In genomic region chr7:24587330-24588105, GRCm38 (mm10) we compare ENCODE assay signal across 8 mouse cellular contexts. TPM values are rescaled to one million over a fixed set of nuclear protein-coding genes. Genes with fewer than 3 reads are reported as not detected.
DNase-seq lines count a peak whose midpoint lies in the region; ATAC-seq and TF ChIP-seq lines count a peak whose summit lies in the region.

TSS of gene Ethe1 (plus strand) at chr7:24587543.
TSS of gene Zfp575 (minus strand) at chr7:24587641.

- 4% methylated on average over 30 of the region's 30 CpGs for WGBS in hindbrain, postnatal 0 days
- WGBS in limb, embryonic 11.5 days: 8% methylated on average over 30 of the region's 30 CpGs
- 19% methylated on average over 30 of the region's 30 CpGs for WGBS in thymus, adult 2 months

- H3K4me1 ChIP-seq in hindbrain, postnatal 0 days (ENCODE audit: insufficient read depth, low read length): no peaks in the 10 kb centered on the region
- H3K4me1 ChIP-seq in limb, embryonic 11.5 days (ENCODE audit: control insufficient read depth, insufficient read depth, low read length): peaks cover 3% of the 10 kb centered on the region; the same call in 1 of the 2 replicates
- peaks cover 13% of the 10 kb centered on the region for H3K4me1 ChIP-seq in thymus, adult 2 months (replicated peaks; ENCODE audit: control insufficient read depth, insufficient read depth, low read length)

- no peaks in the 10 kb centered on the region for H3K36me3 ChIP-seq in hindbrain, postnatal 0 days (ENCODE audit: insufficient read depth, low read length)
- H3K36me3 ChIP-seq in limb, embryonic 11.5 days (ENCODE audit: control insufficient read depth, insufficient read depth, low read length): no peaks in the 10 kb centered on the region
- no peaks in the 10 kb centered on the region for H3K36me3 ChIP-seq in thymus, adult 2 months (ENCODE audit: control insufficient read depth, insufficient read depth, low read length)

- H3K4me3 ChIP-seq in hindbrain, postnatal 0 days (ENCODE audit: low read length): peak within 1 kb of the TSS; percentile 63
- H3K4me3 ChIP-seq in limb, embryonic 11.5 days (ENCODE audit: low read depth, low read length): peak within 1 kb of the TSS; percentile 40
- peak within 1 kb of the TSS; percentile 29 for H3K4me3 ChIP-seq in thymus, adult 2 months (ENCODE audit: control insufficient read depth, insufficient read depth, low read length)

- peak within 1 kb of the TSS; percentile 75 for H3K27ac ChIP-seq in hindbrain, postnatal 0 days
- H3K27ac ChIP-seq in limb, embryonic 11.5 days (replicated peaks; ENCODE audit: low read depth, low read length): no peak within 1 kb of the TSS
- no peak within 1 kb of the TSS for H3K27ac ChIP-seq in thymus, adult 2 months (ENCODE audit: control insufficient read depth, insufficient read depth, low read length)

- ATAC-seq in hindbrain, postnatal 0 days: peak; percentile 86
- peak; percentile 57 for ATAC-seq in limb, embryonic 11.5 days (ENCODE audit: insufficient number of reproducible peaks, low FRiP score, low TSS enrichment, low read depth)

- peak within 1 kb of the TSS; percentile 82 for H3K9ac ChIP-seq in hindbrain, postnatal 0 days (replicated peaks; ENCODE audit: low read length)
- peak within 1 kb of the TSS; percentile 79 for H3K9ac ChIP-seq in limb, embryonic 11.5 days (ENCODE audit: low read length)

- H3K4me2 ChIP-seq in hindbrain, postnatal 0 days (ENCODE audit: low read depth, low read length): peak within 1 kb of the TSS; percentile 76
- peak within 1 kb of the TSS; percentile 58 for H3K4me2 ChIP-seq in limb, embryonic 11.5 days (ENCODE audit: low read depth, severe bottlenecking)

- TF ChIP-seq POLR2A in thymus, adult 2 months (IDR thresholded peaks at IDR 0.05; ENCODE audit: control insufficient read depth, extremely low read depth, insufficient read depth, low read length, poor library complexity): no peak

- TF ChIP-seq CTCF in hindbrain, postnatal 0 days (IDR thresholded peaks at IDR 0.05; ENCODE audit: low read depth): peak; percentile 11; the same call in 1 of the 2 replicates
- no peak for TF ChIP-seq CTCF in thymus, adult 2 months (IDR thresholded peaks at IDR 0.05; ENCODE audit: borderline replicate concordance, control insufficient read depth, extremely low read depth, insufficient read depth, low read length, poor library complexity)

- H3K27me3 ChIP-seq in hindbrain, postnatal 0 days (ENCODE audit: insufficient read depth, low read length): no peaks in the 10 kb centered on the region; the same call in 1 of the 2 replicates
- peaks cover 24% of the 10 kb centered on the region for H3K27me3 ChIP-seq in limb, embryonic 11.5 days (ENCODE audit: control insufficient read depth, insufficient read depth, low read length)
- no peaks in the 10 kb centered on the region for H3K27me3 ChIP-seq in thymus, adult 2 months (ENCODE audit: control insufficient read depth, insufficient read depth, low read length)

- DNase-seq in gastrocnemius, adult 18-20 months (ENCODE audit: low spot score): peak; percentile 21
- no peak for DNase-seq in gastrocnemius, adult 8-10 months (ENCODE audit: low spot score in 2 of 2)
- DNase-seq in cerebellum, postnatal 14 days: peak; percentile 82 to 86
- DNase-seq in frontal cortex, postnatal 14 days (ENCODE audit: low spot score in 2 of 2): peak; percentile 70 to 73
- DNase-seq in hindbrain, postnatal 0 days (ENCODE audit: low spot score): peak; percentile 90
- DNase-seq in limb, embryonic 11.5 days (ENCODE audit: low spot score): peak; percentile 86
- peak; percentile 75 for DNase-seq in neural tube, embryonic 10.5 days (ENCODE audit: extremely low spot score, low spot score)
- DNase-seq in thymus, adult 2 months: peak; percentile 60

- no peaks in the 10 kb centered on the region for H3K9me3 ChIP-seq in hindbrain, postnatal 0 days (ENCODE audit: low read length)
- no peaks in the 10 kb centered on the region for H3K9me3 ChIP-seq in limb, embryonic 11.5 days (ENCODE audit: control insufficient read depth, low read length)

RNA-seq across cellular contexts. Expression of gene Ethe1, which starts in this region (rescaled TPM):
- total RNA-seq in gastrocnemius, adult 18-20 months (2021): 10 to 100 TPM; 25.5 to 29.0 TPM
- 10 to 100 TPM; 23.1 to 30.0 (median 24.6) TPM for total RNA-seq in gastrocnemius, adult 8-10 months (2022)
- total RNA-seq in hindbrain, postnatal 0 days (2014; rRNA removed): 36.3 and 43.8 TPM in 2 replicates
- polyA plus RNA-seq in hindbrain, postnatal 0 days (2015; fragmentation: Nextera tagmentation; extraction: Ambion mirVana): 24.4 and 25.3 TPM in 2 replicates
- 30.8 and 32.2 TPM in 2 replicates for polyA plus RNA-seq in limb, embryonic 11.5 days (2014; fragmentation: Nextera tagmentation; extraction: Ambion mirVana)
- 43.3 and 45.9 TPM in 2 replicates for polyA plus RNA-seq in thymus, adult 2 months (2012; rRNA removed)

RNA-seq across cellular contexts. Expression of gene Zfp575, which starts in this region (rescaled TPM):
- total RNA-seq in gastrocnemius, adult 18-20 months (2021): under 1 TPM in 1 of 2 experiments, not detected in 1; 0.09 TPM
- total RNA-seq in gastrocnemius, adult 8-10 months (2022): under 1 TPM in 1 of 4 experiments, not detected in 3; 0.10 TPM
- 1.0 and 1.2 TPM in 2 replicates for total RNA-seq in hindbrain, postnatal 0 days (2014; rRNA removed)
- polyA plus RNA-seq in hindbrain, postnatal 0 days (2015; fragmentation: Nextera tagmentation; extraction: Ambion mirVana): 20.3 and 21.0 TPM in 2 replicates
- 2.1 and 2.3 TPM in 2 replicates for polyA plus RNA-seq in limb, embryonic 11.5 days (2014; fragmentation: Nextera tagmentation; extraction: Ambion mirVana)
- polyA plus RNA-seq in thymus, adult 2 months (2012; rRNA removed): 0.24 and 0.98 TPM in 2 replicates

Comparison
In these comparisons a context has a peak if more than half of its experiments do, and no peak if none do; other contexts are left out.
1. DNase-seq: peak in gastrocnemius, adult 18-20 months (single experiment), cerebellum, postnatal 14 days (2 of 2), frontal cortex, postnatal 14 days (2 of 2), hindbrain, postnatal 0 days (single experiment), limb, embryonic 11.5 days (single experiment), neural tube, embryonic 10.5 days (single experiment) and thymus, adult 2 months (single experiment); none in gastrocnemius, adult 8-10 months (0 of 2).
2. Peak in every context shown above with its lines, with median percentiles within 50 percentile points of each other: H3K4me3 ChIP-seq.